Mouse (Mus musculus) megakaryocyte, embryonic 14.5 days (primary cell): ENCODE results near the gene Bcas3.

Experiments used
- FLI1 ChIP-seq: IDR thresholded peaks from 2 replicates; pipeline ENCODE4 v1.6.1; 2012; ENCODE audit warnings: low read length, inconsistent platforms, mixed read lengths
- GATA1 ChIP-seq: IDR thresholded peaks from 3 replicates; pipeline ENCODE4 v1.6.1; 2012; ENCODE audit warnings: mixed read lengths, low read length, inconsistent platforms, borderline replicate concordance

DNA sequence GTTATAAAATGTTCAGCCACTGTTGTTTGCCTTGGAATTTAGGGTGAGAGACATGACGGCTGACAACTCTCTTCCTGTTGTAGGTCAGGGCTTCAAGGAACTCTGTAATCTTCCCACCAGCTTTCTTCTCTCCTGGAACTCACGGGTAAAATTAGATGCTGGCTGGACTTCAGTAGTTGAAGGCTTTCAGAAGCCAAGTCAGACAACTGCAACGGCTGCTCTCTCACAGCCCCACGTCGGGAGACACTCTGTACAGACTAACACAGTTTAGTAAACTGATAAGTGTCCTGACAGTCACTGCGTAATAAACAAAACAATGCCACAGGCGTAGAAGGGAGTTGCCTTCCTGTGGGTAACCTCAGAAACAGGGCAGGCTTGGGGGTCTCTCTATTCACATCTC, 366.8 kb downstream of the Bcas3 start:
- TF ChIP-seq GATA1 (no peak), FLI1 (no peak)
